Mouse (Mus musculus) adipocyte (in vitro differentiated cells): Measurements from ENCODE around the gene Htra2.

Experiments
- DNase-seq: peaks from one replicate; pipeline ENCODE4 v3.0.0-alpha.2; 2016; ENCODE audit warnings: low spot score

Htra2 gene

GRCm38 (mm10) chr6:83069488-83070246 lies 14.6 kb upstream of the Htra2 start:
- no peak for DNase-seq

- DNase-seq = no peak
Observed at GRCm38 (mm10) chr6:83068706-83069487, 13.8 kb upstream of the Htra2 start.

- no peak for DNase-seq
Observed at GRCm38 (mm10) chr6:83068221-83068620, 13.1 kb upstream of the Htra2 start.

- DNase-seq = no peak
Observed at GRCm38 (mm10) chr6:83066441-83066840, 11.4 kb upstream of the Htra2 start.

- no peak for DNase-seq
Observed at GRCm38 (mm10) chr6:83065995-83066394, 10.9 kb upstream of the Htra2 start.

GRCm38 (mm10) chr6:83058725-83059124 lies 3.7 kb upstream of the Htra2 start:
- DNase-seq = no peak

- DNase-seq = no peak
Observed at GRCm38 (mm10) chr6:83057790-83058189, 2.7 kb upstream of the Htra2 start, which contains the start of gene Dqx1. Gene Dqx1, plus strand, starts transcription at chr6:83057844.

GRCm38 (mm10) chr6:83054074-83054851 lies 810 bp downstream of the Htra2 start, which contains the start of gene Aup1:
Gene Aup1, plus strand, starts transcription at chr6:83054521.
- peak; percentile 100 for DNase-seq

GRCm38 (mm10) chr6:83053136-83053960 lies 1.7 kb downstream of the Htra2 start:
- peak; percentile 42 for DNase-seq

- DNase-seq = no peak
Observed at GRCm38 (mm10) chr6:83049367-83049766, 5.7 kb downstream of the Htra2 start.

- peak; percentile 47 for DNase-seq
Observed at GRCm38 (mm10) chr6:83044742-83045141, 10.3 kb downstream of the Htra2 start.

GRCm38 (mm10) chr6:83043993-83044392 lies 11.1 kb downstream of the Htra2 start:
- DNase-seq = no peak

GRCm38 (mm10) chr6:83043561-83043960 lies 11.5 kb downstream of the Htra2 start:
- no peak for DNase-seq

GRCm38 (mm10) chr6:83040601-83041000 lies 14.5 kb downstream of the Htra2 start:
- no peak for DNase-seq

- no peak for DNase-seq
Observed at GRCm38 (mm10) chr6:83038496-83039012, 16.5 kb downstream of the Htra2 start.

GRCm38 (mm10) chr6:83037188-83037587 lies 17.9 kb downstream of the Htra2 start:
- no peak for DNase-seq

- no peak for DNase-seq
Observed at GRCm38 (mm10) chr6:83034463-83035055, 20.5 kb downstream of the Htra2 start.

- peak; percentile 77 for DNase-seq
Observed at GRCm38 (mm10) chr6:83033249-83034185, 21.6 kb downstream of the Htra2 start, which contains the start of the genes Dok1 and Loxl3. Gene Dok1, minus strand, starts transcription at chr6:83033471. Gene Loxl3, plus strand, starts transcription at chr6:83034173.

- DNase-seq = no peak
Observed at GRCm38 (mm10) chr6:83032769-83033191, 22.3 kb downstream of the Htra2 start.
